Mouse (Mus musculus) ES-Bruce4 (cell line): Measurements from ENCODE around the gene Cdh13. TPM values are rescaled to one million over a fixed set of nuclear protein-coding genes. Genes with fewer than 3 reads are reported as not detected.

Experiments used
- H3K27ac ChIP-seq: 2 replicates; pipeline ENCODE4 v1.5.1; 2012; ENCODE audit warnings: low read length, inconsistent platforms; ENCODE audit not compliant: insufficient read depth
- H3K27me3 ChIP-seq: 2 replicates; pipeline ENCODE4 v1.6.1; 2012; ENCODE audit warnings: mild to moderate bottlenecking, low read length, inconsistent platforms; ENCODE audit not compliant: control insufficient read depth, poor library complexity, insufficient read depth, severe bottlenecking
- H3K36me3 ChIP-seq: 2 replicates; pipeline ENCODE4 v1.6.1; 2012; ENCODE audit warnings: inconsistent platforms, mild to moderate bottlenecking, low read length, moderate library complexity; ENCODE audit not compliant: control insufficient read depth, poor library complexity, insufficient read depth, severe bottlenecking
- H3K4me1 ChIP-seq: one replicate; pipeline ENCODE4 v1.8.1; 2011; ENCODE audit warnings: low read length; ENCODE audit not compliant: control insufficient read depth, insufficient read depth
- H3K4me3 ChIP-seq: 2 replicates; pipeline ENCODE4 v1.5.1; 2011; ENCODE audit warnings: low read depth, mild to moderate bottlenecking, low read length
- H3K9ac ChIP-seq: 2 replicates; pipeline ENCODE4 v1.6.1; 2012; ENCODE audit warnings: low read depth, mild to moderate bottlenecking, inconsistent platforms; ENCODE audit not compliant: poor library complexity, severe bottlenecking
- H3K9me3 ChIP-seq: replicated peaks from 2 replicates; pipeline ENCODE4 v1.6.1; 2012; ENCODE audit warnings: mild to moderate bottlenecking, low read length, inconsistent platforms; ENCODE audit not compliant: control insufficient read depth, poor library complexity, insufficient read depth, severe bottlenecking
- CTCF ChIP-seq: IDR thresholded peaks from one replicate; pipeline ENCODE4 v1.8.1; 2011; ENCODE audit warnings: low read depth, low read length
- EP300 ChIP-seq: IDR thresholded peaks from 2 replicates; pipeline ENCODE4 v1.6.1; 2011; ENCODE audit warnings: low read depth, low read length; ENCODE audit not compliant: insufficient read depth
- POLR2A ChIP-seq: IDR thresholded peaks from one replicate; pipeline ENCODE4 v1.8.1; 2011; ENCODE audit warnings: low read length; ENCODE audit not compliant: insufficient read depth
- polyA plus RNA-seq: library from polyadenylated mRNA; stranded (reverse); fragments of >200 nt; gene quantifications from 2 replicates; pipeline ENCODE4 v1.2.4, GENCODE M21; 2011; ENCODE audit warnings: low read depth; ENCODE audit not compliant: missing spikeins, insufficient read depth, insufficient read length

The Cdh13 gene
- polyA plus RNA-seq, 1 experiment, result 2.0 TPM

- Histone ChIP-seq H3K9me3 (no peaks in the 10 kb centered on the region), H3K36me3 (no peaks in the 10 kb centered on the region), H3K4me3 (no peak overlapping the region), H3K4me1 (no peaks in the 10 kb centered on the region), H3K9ac (no peak overlapping the region), H3K27ac (no peak overlapping the region), H3K27me3 (no peaks in the 10 kb centered on the region; the same call in 1 of the 2 replicates)
- TF ChIP-seq CTCF (no peak), EP300 (no peak), POLR2A (no peak)
These were observed 95.5 kb downstream of the Cdh13 start for GRCm38 (mm10) chr8:118378985-118379384.

GRCm38 (mm10) chr8:118379657-118380056 lies 96.1 kb downstream of the Cdh13 start:
- no peaks in the 10 kb centered on the region for H3K9me3 ChIP-seq
- TF ChIP-seq EP300 (no peak), POLR2A (no peak), CTCF (no peak)

GRCm38 (mm10) chr8:118380058-118380457 lies 96.5 kb downstream of the Cdh13 start:
- Histone ChIP-seq H3K27me3 (no peaks in the 10 kb centered on the region), H3K36me3 (no peaks in the 10 kb centered on the region), H3K4me1 (no peaks in the 10 kb centered on the region), H3K9ac (no peak overlapping the region), H3K27ac (no peak overlapping the region), H3K9me3 (no peaks in the 10 kb centered on the region), H3K4me3 (no peak overlapping the region)
- no peak for TF ChIP-seq EP300
- no peak for TF ChIP-seq CTCF
- TF ChIP-seq POLR2A, result no peak

More at GRCm38 (mm10) chr8:118379657-118380056, 96.1 kb downstream of the Cdh13 start:
- no peaks in the 10 kb centered on the region for H3K36me3 ChIP-seq
- no peak overlapping the region for H3K4me3 ChIP-seq
- H3K27me3 ChIP-seq, result no peaks in the 10 kb centered on the region; the same call in 1 of the 2 replicates
- no peaks in the 10 kb centered on the region for H3K4me1 ChIP-seq
- no peak overlapping the region for H3K9ac ChIP-seq
- no peak overlapping the region for H3K27ac ChIP-seq

GRCm38 (mm10) chr8:118380782-118381181 lies 97.2 kb downstream of the Cdh13 start:
- Histone ChIP-seq H3K36me3 (no peaks in the 10 kb centered on the region), H3K27ac (no peak overlapping the region), H3K9ac (no peak overlapping the region), H3K4me1 (no peaks in the 10 kb centered on the region), H3K27me3 (no peaks in the 10 kb centered on the region), H3K4me3 (no peak overlapping the region), H3K9me3 (no peaks in the 10 kb centered on the region)
- no peak for TF ChIP-seq POLR2A
- TF ChIP-seq EP300, result no peak
- TF ChIP-seq CTCF, result no peak

GRCm38 (mm10) chr8:118381641-118382040 lies 98.1 kb downstream of the Cdh13 start:
- Histone ChIP-seq H3K27ac (no peak overlapping the region), H3K9ac (no peak overlapping the region), H3K9me3 (no peaks in the 10 kb centered on the region), H3K27me3 (no peaks in the 10 kb centered on the region), H3K4me3 (no peak overlapping the region), H3K4me1 (no peaks in the 10 kb centered on the region), H3K36me3 (no peaks in the 10 kb centered on the region)
- TF ChIP-seq EP300 (no peak), POLR2A (no peak), CTCF (no peak)

- no peak overlapping the region for H3K9ac ChIP-seq
- no peaks in the 10 kb centered on the region for H3K27me3 ChIP-seq
- H3K9me3 ChIP-seq, result no peaks in the 10 kb centered on the region
- TF ChIP-seq CTCF (no peak), POLR2A (no peak), EP300 (no peak)
- H3K4me3 ChIP-seq, result no peak overlapping the region
- no peaks in the 10 kb centered on the region for H3K4me1 ChIP-seq
- H3K27ac ChIP-seq, result no peak overlapping the region
- H3K36me3 ChIP-seq, result no peaks in the 10 kb centered on the region
These were observed 100.8 kb downstream of the Cdh13 start for GRCm38 (mm10) chr8:118384314-118384713.
